Mouse (Mus musculus) lung, postnatal 25 days (tissue): ENCODE data around the gene Olfr824.
"Not testable (repeated sequence)": the region's sequence is repeated elsewhere in the genome, so short reads cannot be mapped to it uniquely, and the experiment has no call there.

ENCODE experiments used
- DNase-seq: peaks from one replicate; pipeline ENCODE4 v3.0.0; 2022; ENCODE audit warnings: low spot score

Gene Olfr824

GRCm38 (mm10) chr10:130129900-130130299 lies at the start of gene Olfr824:
Olfr824 (minus strand) TSS chr10:130130000.
- not testable (repeated sequence) for DNase-seq

- no peak for DNase-seq
These were observed 36.9 kb upstream of the Olfr824 start, which contains the start of gene Olfr825 for GRCm38 (mm10) chr10:130166666-130167065. Olfr825 (minus strand) TSS chr10:130166766.

DNA sequence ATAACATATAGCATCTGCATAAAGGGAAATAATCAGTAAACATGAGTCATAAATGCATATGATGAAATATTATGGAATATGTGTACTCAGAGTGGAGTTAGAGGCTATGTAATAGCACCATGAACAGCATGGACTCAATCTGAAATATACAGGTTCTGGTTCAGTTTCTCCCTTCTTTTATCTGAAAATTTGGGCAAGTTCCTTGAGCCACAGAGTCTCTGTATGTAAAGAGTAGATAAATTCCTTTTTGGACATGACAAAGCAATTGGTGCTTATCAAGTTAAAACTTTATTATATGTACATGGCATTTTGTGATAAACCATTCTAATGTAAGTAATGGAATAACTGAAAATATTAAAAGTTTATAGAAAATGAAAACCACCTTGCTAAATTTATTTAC lies 35.4 kb upstream of the Olfr824 start:
- DNase-seq, result no peak

DNA sequence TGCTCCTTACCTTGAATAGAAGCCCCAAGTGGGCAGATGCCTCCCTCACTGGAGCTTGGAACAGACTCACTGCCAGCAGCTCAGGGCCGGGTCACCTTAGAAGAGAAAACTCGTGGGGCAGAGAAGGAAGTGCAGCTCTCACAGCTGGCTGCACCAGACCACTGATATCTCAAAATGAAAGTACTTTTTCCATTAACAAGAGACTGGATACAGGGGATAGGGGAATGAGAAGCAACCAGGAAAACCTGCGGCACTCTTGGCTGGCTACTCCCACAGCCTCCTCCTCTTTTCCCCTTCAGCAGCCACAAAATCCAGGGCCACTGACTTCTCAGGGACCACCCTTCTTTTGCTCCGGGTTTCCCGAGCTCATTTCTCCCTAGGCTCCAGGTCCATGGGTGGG lies 14.3 kb upstream of the Olfr824 start:
- no peak for DNase-seq

DNA sequence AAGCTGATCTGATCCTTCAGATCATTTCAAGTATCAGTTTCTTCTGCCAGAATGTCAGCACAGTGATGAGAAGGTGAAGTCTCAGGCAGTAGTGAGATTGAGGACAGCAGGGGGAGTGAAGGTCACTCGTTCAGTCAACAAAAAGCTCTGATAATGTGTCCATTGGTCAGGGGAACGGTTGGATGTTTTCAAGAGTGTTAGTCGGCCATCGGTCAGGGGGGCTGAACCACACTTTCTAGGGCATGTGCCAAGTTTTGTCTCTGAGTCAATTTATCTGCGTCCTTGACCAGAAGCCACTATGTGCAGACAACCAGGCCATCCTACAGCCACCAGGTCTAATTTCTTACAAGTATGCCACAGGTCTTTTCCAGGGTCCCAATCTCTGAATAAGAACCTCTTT lies 12.7 kb upstream of the Olfr824 start:
- not testable (repeated sequence) for DNase-seq

DNA sequence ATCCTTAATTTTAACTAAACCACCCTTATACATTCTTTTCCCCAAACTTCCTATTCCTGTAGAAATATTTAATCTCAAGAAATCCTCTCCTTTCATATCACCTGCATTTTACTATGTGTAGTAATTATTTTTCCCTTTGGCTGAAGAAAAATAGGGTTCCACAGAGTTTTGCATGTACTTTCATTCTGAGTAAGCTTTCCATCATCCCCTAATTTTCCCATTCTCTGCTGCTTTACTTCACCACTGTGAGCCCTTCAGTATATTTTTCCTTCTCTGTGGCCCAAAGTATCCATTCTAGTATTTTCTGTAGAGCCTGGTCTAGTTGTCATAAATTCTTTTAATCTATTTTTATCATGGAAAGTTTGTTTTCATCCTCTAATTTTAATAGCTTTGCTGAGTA lies 5.0 kb upstream of the Olfr824 start:
- DNase-seq, result no peak

GRCm38 (mm10) chr10:130116045-130116444 lies 13.8 kb downstream of the Olfr824 start:
- not testable (repeated sequence) for DNase-seq

DNA sequence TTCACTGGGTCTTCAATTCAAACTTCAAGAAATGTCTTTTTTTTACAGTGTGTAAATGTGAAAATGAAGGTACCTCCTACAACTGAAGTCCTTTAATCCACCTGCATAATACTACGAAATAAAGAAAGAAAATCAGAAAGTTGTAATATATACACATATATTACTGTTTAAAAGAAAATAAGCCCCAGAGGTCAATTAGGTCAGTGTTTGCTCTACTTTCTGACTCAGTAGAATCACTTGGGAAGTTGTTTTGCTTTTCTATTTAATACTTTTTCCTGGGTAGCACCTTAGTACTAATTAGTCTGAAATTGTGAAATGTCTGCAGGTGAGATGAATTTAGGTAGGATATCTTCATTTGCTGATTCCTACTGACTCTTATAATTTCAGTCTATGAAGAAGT lies 14.5 kb downstream of the Olfr824 start, which contains the start of gene Olfr823:
Gene Olfr823 (minus strand): TSS at position 101 of the 400 bp plus-strand sequence.
- DNase-seq, result not testable (repeated sequence)

DNA sequence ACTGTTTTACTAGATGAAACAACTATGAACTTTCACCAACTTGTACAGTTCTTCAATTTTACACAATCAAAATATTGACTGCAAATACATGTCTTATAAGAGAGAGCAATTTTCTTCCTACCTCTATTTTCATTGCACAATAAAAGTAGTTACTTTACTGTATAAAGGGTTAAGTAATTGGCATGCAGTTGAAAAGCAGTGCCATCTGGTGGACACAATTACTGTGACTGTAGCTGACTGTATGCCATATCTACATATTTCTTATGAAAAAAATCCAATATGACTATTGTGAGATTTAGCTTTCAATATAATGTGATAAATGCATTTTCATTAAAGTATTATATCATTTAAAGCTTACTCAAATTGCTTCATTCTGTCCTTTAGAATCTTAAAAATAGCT lies 33.7 kb downstream of the Olfr824 start:
- DNase-seq, result no peak

- DNase-seq, result peak; percentile 4
These were observed 36.9 kb downstream of the Olfr824 start for GRCm38 (mm10) chr10:130092838-130093440.
